Mouse (Mus musculus) liver, postnatal 0 days (tissue): ENCODE measurements around the gene Nedd9.

ENCODE experiments used
- CTCF ChIP-seq: sonication (generic); IDR thresholded peaks from 2 replicates; pipeline ENCODE4 v1.5.1; 2016; ENCODE audit warnings: antibody characterized with exemption, low read depth
- EP300 ChIP-seq: IDR thresholded peaks from 2 replicates; pipeline ENCODE4 v1.6.1; 2016; ENCODE audit warnings: antibody characterized with exemption, low read depth, mild to moderate bottlenecking

- no peak for TF ChIP-seq CTCF
- TF ChIP-seq EP300 = no peak
Observed at GRCm38 (mm10) chr13:41486606-41487408, at the start of gene Nedd9.
